Mouse (Mus musculus) hindbrain, embryonic 16.5 days (tissue): ENCODE results near the gene Guk1. TPM values are rescaled to one million over a fixed set of nuclear protein-coding genes. Genes with fewer than 3 reads are reported as not detected.
A peak's percentile ranks its signal among the peaks of the same experiment; 100 is the strongest.

Experiments used
- ATAC-seq: fragments of 200-750 bp; cut with Nextera tagmentation; 2 replicates; pipeline ENCODE4 v1.8.0; 2017; ENCODE audit warnings: moderate TSS enrichment, moderate library complexity
- H3K27ac ChIP-seq: fragments of 300-500 bp; sonication (generic); 2 replicates; pipeline ENCODE4 v1.5.1; 2014; ENCODE audit warnings: low read depth, mild to moderate bottlenecking, control low read depth, low read length, moderate library complexity
- H3K27me3 ChIP-seq: fragments of 300-500 bp; sonication (generic); replicated peaks from 2 replicates; pipeline ENCODE4 v1.6.1; 2014; ENCODE audit warnings: low read length; ENCODE audit not compliant: control insufficient read depth, insufficient read depth
- H3K36me3 ChIP-seq: fragments of 300-500 bp; sonication (generic); 2 replicates; pipeline ENCODE4 v1.6.1; 2014; ENCODE audit warnings: mild to moderate bottlenecking, low read length, moderate library complexity, mixed read lengths; ENCODE audit not compliant: control insufficient read depth, insufficient read depth
- H3K4me1 ChIP-seq: fragments of 300-500 bp; sonication (generic); 2 replicates; pipeline ENCODE4 v1.6.1; 2014; ENCODE audit warnings: low read depth, low read length; ENCODE audit not compliant: control insufficient read depth, insufficient read depth
- H3K4me2 ChIP-seq: fragments of 300-500 bp; sonication (generic); 2 replicates; pipeline ENCODE4 v1.6.1; 2014; ENCODE audit warnings: mild to moderate bottlenecking, low read length, control low read depth, moderate library complexity
- H3K4me3 ChIP-seq: fragments of 300-500 bp; sonication (generic); 2 replicates; pipeline ENCODE4 v1.5.1; 2014; ENCODE audit warnings: mild to moderate bottlenecking, low read length, control low read depth, moderate library complexity
- H3K9ac ChIP-seq: fragments of 300-500 bp; sonication (generic); 2 replicates; pipeline ENCODE4 v1.6.1; 2014; ENCODE audit warnings: low read depth, mild to moderate bottlenecking, control low read depth, low read length, moderate library complexity
- H3K9me3 ChIP-seq: fragments of 300-500 bp; sonication (generic); 2 replicates; pipeline ENCODE4 v1.6.1; 2014; ENCODE audit warnings: mild to moderate bottlenecking, low read length, moderate library complexity; ENCODE audit not compliant: control insufficient read depth
- WGBS: fragments of 180-500 bp; shearing (Covaris S2); extraction: QIAGEN DNeasy Blood & Tissue Kit; methylation state at CpG from one replicate; pipeline ENCODE4 v1.1.7; 2014; 5-methylcytosine and 5-hydroxymethylcytosine counted together
- polyA plus RNA-seq: library from polyadenylated mRNA; unstranded; fragments of >200 nt; fragmentation: Nextera tagmentation; extraction: Ambion mirVana; gene quantifications from 2 replicates; pipeline ENCODE4 v1.2.1, GENCODE M21; 2015

Guk1 gene
- 252 and 294 TPM in 2 replicates for polyA plus RNA-seq

GRCm38 (mm10) chr11:59192059-59192386, at the start of gene Guk1:
Gene Guk1 (minus strand): TSS chr11:59192212.
- 5% methylated on average over 16 of the region's 16 CpGs for WGBS

GRCm38 (mm10) chr11:59239796-59240195, 47.8 kb upstream of the Guk1 start:
- H3K9me3 ChIP-seq = no peaks in the 10 kb centered on the region
- WGBS = 69% methylated on average over 4 of the region's 4 CpGs

More at GRCm38 (mm10) chr11:59192059-59192386, at the start of gene Guk1:
- Histone ChIP-seq H3K9me3 (no peaks in the 10 kb centered on the region), H3K27me3 (no peaks in the 10 kb centered on the region), H3K4me1 (peaks cover 11% of the 10 kb centered on the region), H3K27ac (peak within 1 kb of the TSS; percentile 90), H3K4me3 (peak within 1 kb of the TSS; percentile 66), H3K36me3 (no peaks in the 10 kb centered on the region), H3K9ac (peak within 1 kb of the TSS; percentile 78), H3K4me2 (peak within 1 kb of the TSS; percentile 69)
- peak; percentile 13; the same call in 1 of the 2 replicates for ATAC-seq

GRCm38 (mm10) chr11:59239428-59239785, 47.4 kb upstream of the Guk1 start:
- no peaks in the 10 kb centered on the region for H3K27me3 ChIP-seq
- H3K4me3 ChIP-seq = no peak overlapping the region
- H3K9me3 ChIP-seq = no peaks in the 10 kb centered on the region
- ATAC-seq = peak; percentile 43; the same call in 1 of the 2 replicates
- H3K9ac ChIP-seq = no peak overlapping the region; the same call in 1 of the 2 replicates
- no peaks in the 10 kb centered on the region for H3K36me3 ChIP-seq
- H3K4me1 ChIP-seq = peaks cover 9% of the 10 kb centered on the region
- H3K4me2 ChIP-seq = no peak overlapping the region
- WGBS = 57% methylated on average over 4 of the region's 4 CpGs
- H3K27ac ChIP-seq = no peak overlapping the region

More at GRCm38 (mm10) chr11:59239796-59240195, 47.8 kb upstream of the Guk1 start:
- H3K27me3 ChIP-seq = no peaks in the 10 kb centered on the region
- no peak overlapping the region for H3K4me3 ChIP-seq
- peaks cover 9% of the 10 kb centered on the region for H3K4me1 ChIP-seq
- no peak overlapping the region for H3K27ac ChIP-seq
- H3K4me2 ChIP-seq = no peak overlapping the region
- H3K9ac ChIP-seq = no peak overlapping the region; the same call in 1 of the 2 replicates
- H3K36me3 ChIP-seq = no peaks in the 10 kb centered on the region
- 0 out of 2 replicates have a peak, but pooled peaks have one; percentile 35 for ATAC-seq

GRCm38 (mm10) chr11:59238525-59239427, 46.8 kb upstream of the Guk1 start:
- ATAC-seq = peak; percentile 82
- Histone ChIP-seq H3K4me3 (no peak overlapping the region), H3K36me3 (no peaks in the 10 kb centered on the region), H3K9me3 (no peaks in the 10 kb centered on the region), H3K27me3 (no peaks in the 10 kb centered on the region), H3K4me2 (no peak overlapping the region), H3K9ac (no peak overlapping the region; the same call in 1 of the 2 replicates), H3K4me1 (peaks cover 9% of the 10 kb centered on the region), H3K27ac (0 out of 2 replicates have a peak overlapping the region, but pooled peaks have one; percentile 56)
- WGBS = 3% methylated on average over 14 of the region's 15 CpGs

GRCm38 (mm10) chr11:59232797-59233196, 40.8 kb upstream of the Guk1 start:
- Histone ChIP-seq H3K27me3 (no peaks in the 10 kb centered on the region), H3K36me3 (no peaks in the 10 kb centered on the region), H3K27ac (no peak overlapping the region), H3K9me3 (no peaks in the 10 kb centered on the region), H3K4me3 (no peak overlapping the region), H3K9ac (no peak overlapping the region), H3K4me2 (no peak overlapping the region), H3K4me1 (peaks cover 3% of the 10 kb centered on the region; the same call in 1 of the 2 replicates)
- 76% methylated on average over 2 of the region's 2 CpGs for WGBS
- no peak for ATAC-seq

- H3K27me3 ChIP-seq = no peaks in the 10 kb centered on the region
- ATAC-seq = no peak
- H3K4me2 ChIP-seq = no peak overlapping the region
- WGBS = 16% methylated on average over 7 of the region's 7 CpGs
- H3K36me3 ChIP-seq = no peaks in the 10 kb centered on the region
- H3K4me1 ChIP-seq = peaks cover 19% of the 10 kb centered on the region
- no peak overlapping the region for H3K4me3 ChIP-seq
- H3K9ac ChIP-seq = peak overlapping the region; percentile 19; the same call in 1 of the 2 replicates
- H3K9me3 ChIP-seq = no peaks in the 10 kb centered on the region
- H3K27ac ChIP-seq = no peak overlapping the region
Measured at GRCm38 (mm10) chr11:59230144-59230760, 38.2 kb upstream of the Guk1 start.

GRCm38 (mm10) chr11:59228122-59228953, 36.3 kb upstream of the Guk1 start, which contains the start of gene Arf1:
Gene Arf1 (minus strand): TSS chr11:59228270.
- Histone ChIP-seq H3K4me2 (peak within 1 kb of the TSS; percentile 78), H3K36me3 (no peaks in the 10 kb centered on the region), H3K27ac (peak within 1 kb of the TSS; percentile 91), H3K4me3 (peak within 1 kb of the TSS; percentile 77), H3K9ac (peak within 1 kb of the TSS; percentile 90), H3K27me3 (no peaks in the 10 kb centered on the region), H3K9me3 (no peaks in the 10 kb centered on the region), H3K4me1 (peaks cover 33% of the 10 kb centered on the region)
- ATAC-seq = peak; percentile 96
- WGBS = 5% methylated on average over 57 of the region's 59 CpGs

GRCm38 (mm10) chr11:59227604-59228121, 35.7 kb upstream of the Guk1 start:
- Histone ChIP-seq H3K27me3 (no peaks in the 10 kb centered on the region), H3K27ac (peak overlapping the region; percentile 91), H3K4me1 (peaks cover 33% of the 10 kb centered on the region), H3K4me2 (peak overlapping the region; percentile 78), H3K4me3 (peak overlapping the region; percentile 77), H3K9me3 (no peaks in the 10 kb centered on the region), H3K36me3 (no peaks in the 10 kb centered on the region), H3K9ac (peak overlapping the region; percentile 90)
- under 1% methylated on average over 38 of the region's 51 CpGs for WGBS
- peak; percentile 82 for ATAC-seq
